Mouse (Mus musculus) midbrain, embryonic 15.5 days (tissue): ENCODE results near the gene Acan. TPM values are rescaled to one million over a fixed set of nuclear protein-coding genes. Genes with fewer than 3 reads are reported as not detected.

Experiments
- ATAC-seq: fragments of 200-750 bp; cut with Nextera tagmentation; replicated peaks from 2 replicates; pipeline ENCODE4 v1.8.0; 2017; ENCODE audit warnings: moderate TSS enrichment
- H3K27ac ChIP-seq: fragments of 300-500 bp; sonication (generic); 2 replicates; pipeline ENCODE4 v1.5.1; 2015; ENCODE audit warnings: mild to moderate bottlenecking, inconsistent platforms
- H3K27me3 ChIP-seq: fragments of 300-500 bp; sonication (generic); replicated peaks from 2 replicates; pipeline ENCODE4 v1.6.1; 2015; ENCODE audit warnings: inconsistent platforms
- H3K36me3 ChIP-seq: fragments of 300-500 bp; sonication (generic); replicated peaks from 2 replicates; pipeline ENCODE4 v1.6.1; 2015; ENCODE audit warnings: inconsistent platforms
- H3K4me1 ChIP-seq: fragments of 300-500 bp; sonication (generic); 2 replicates; pipeline ENCODE4 v1.6.1; 2015; ENCODE audit warnings: inconsistent platforms
- H3K4me2 ChIP-seq: fragments of 300-500 bp; sonication (generic); 2 replicates; pipeline ENCODE4 v1.6.1; 2015; ENCODE audit warnings: inconsistent platforms, mild to moderate bottlenecking, moderate library complexity
- H3K4me3 ChIP-seq: fragments of 300-500 bp; sonication (generic); 2 replicates; pipeline ENCODE4 v1.5.1; 2015; ENCODE audit warnings: mild to moderate bottlenecking, inconsistent platforms
- H3K9ac ChIP-seq: fragments of 300-500 bp; sonication (generic); 2 replicates; pipeline ENCODE4 v1.6.1; 2015; ENCODE audit warnings: mild to moderate bottlenecking, inconsistent platforms
- H3K9me3 ChIP-seq: fragments of 300-500 bp; sonication (generic); 2 replicates; pipeline ENCODE4 v1.6.1; 2016; ENCODE audit warnings: inconsistent platforms
- WGBS: fragments of 180-500 bp; shearing (Covaris S2); methylation state at CpG from one replicate; pipeline ENCODE4 v1.1.7; 2015; ENCODE audit warnings: mixed read lengths; 5-methylcytosine and 5-hydroxymethylcytosine counted together
- polyA plus RNA-seq: library from polyadenylated mRNA; unstranded; fragments of >200 nt; fragmentation: Nextera tagmentation; extraction: Ambion mirVana; gene quantifications from 2 replicates; pipeline ENCODE4 v1.2.1, GENCODE M21; 2015

Acan gene
- polyA plus RNA-seq, 1 experiment from 2014 or later = 0.14 TPM

GRCm38 (mm10) chr7:79080572-79081399 lies 27.5 kb downstream of the Acan start:
- Histone ChIP-seq H3K36me3 (no peaks in the 10 kb centered on the region), H3K27me3 (0 out of 2 replicates have a peak, but pooled peaks cover 5% of the 10 kb centered on the region), H3K27ac (no peak overlapping the region), H3K9me3 (no peaks in the 10 kb centered on the region), H3K4me2 (no peak overlapping the region), H3K4me1 (no peaks in the 10 kb centered on the region), H3K4me3 (no peak overlapping the region), H3K9ac (no peak overlapping the region)
- 17% methylated on average over 7 of the region's 7 CpGs for WGBS
- peak; percentile 73; the same call in 1 of the 2 replicates for ATAC-seq

GRCm38 (mm10) chr7:79089111-79089510 lies 35.8 kb downstream of the Acan start:
- 79% methylated on average over 4 of the region's 4 CpGs for WGBS

GRCm38 (mm10) chr7:79096492-79096891 lies 43.2 kb downstream of the Acan start:
- 72% methylated on average over 5 of the region's 5 CpGs for WGBS

More at GRCm38 (mm10) chr7:79089111-79089510, 35.8 kb downstream of the Acan start:
- H3K4me1 ChIP-seq = no peaks in the 10 kb centered on the region
- no peak overlapping the region for H3K27ac ChIP-seq
- no peaks in the 10 kb centered on the region for H3K9me3 ChIP-seq
- H3K27me3 ChIP-seq = no peaks in the 10 kb centered on the region
- H3K9ac ChIP-seq = no peak overlapping the region
- ATAC-seq = no peak
- no peaks in the 10 kb centered on the region for H3K36me3 ChIP-seq
- no peak overlapping the region for H3K4me2 ChIP-seq
- H3K4me3 ChIP-seq = no peak overlapping the region

GRCm38 (mm10) chr7:79113848-79114247 lies 60.6 kb downstream of the Acan start:
- H3K27me3 ChIP-seq = no peaks in the 10 kb centered on the region
- no peak for ATAC-seq
- H3K4me3 ChIP-seq = no peak overlapping the region
- H3K4me2 ChIP-seq = no peak overlapping the region
- 40% methylated on average over 4 of the region's 4 CpGs for WGBS
- 0 out of 2 replicates have a peak, but pooled peaks cover 5% of the 10 kb centered on the region for H3K4me1 ChIP-seq
- no peaks in the 10 kb centered on the region for H3K36me3 ChIP-seq
- H3K27ac ChIP-seq = no peak overlapping the region
- H3K9me3 ChIP-seq = no peaks in the 10 kb centered on the region
- H3K9ac ChIP-seq = no peak overlapping the region

More at GRCm38 (mm10) chr7:79096492-79096891, 43.2 kb downstream of the Acan start:
- Histone ChIP-seq H3K4me2 (no peak overlapping the region), H3K4me3 (no peak overlapping the region), H3K4me1 (no peaks in the 10 kb centered on the region), H3K27ac (no peak overlapping the region), H3K9ac (no peak overlapping the region), H3K36me3 (no peaks in the 10 kb centered on the region), H3K9me3 (no peaks in the 10 kb centered on the region), H3K27me3 (no peaks in the 10 kb centered on the region)
- ATAC-seq = no peak

- Histone ChIP-seq H3K27ac (no peak overlapping the region), H3K4me3 (no peak overlapping the region), H3K9ac (no peak overlapping the region), H3K4me1 (no peaks in the 10 kb centered on the region), H3K36me3 (no peaks in the 10 kb centered on the region), H3K4me2 (no peak overlapping the region), H3K27me3 (no peaks in the 10 kb centered on the region), H3K9me3 (no peaks in the 10 kb centered on the region)
- 73% methylated on average over 5 of the region's 5 CpGs for WGBS
- no peak for ATAC-seq
Measured at GRCm38 (mm10) chr7:79123465-79123864, 70.2 kb downstream of the Acan start.

- Histone ChIP-seq H3K27ac (no peak overlapping the region), H3K27me3 (peaks cover 10% of the 10 kb centered on the region), H3K9ac (no peak overlapping the region), H3K4me3 (peak overlapping the region; percentile 15; the same call in 1 of the 2 replicates), H3K36me3 (no peaks in the 10 kb centered on the region), H3K9me3 (no peaks in the 10 kb centered on the region), H3K4me1 (peaks cover 13% of the 10 kb centered on the region; the same call in 1 of the 2 replicates), H3K4me2 (peak overlapping the region; percentile 35)
- no peak for ATAC-seq
- WGBS = 14% methylated on average over 8 of the region's 8 CpGs
Measured at GRCm38 (mm10) chr7:79129883-79130282, 76.6 kb downstream of the Acan start.

GRCm38 (mm10) chr7:79130385-79130784 lies 77.1 kb downstream of the Acan start:
- 18% methylated on average over 13 of the region's 13 CpGs for WGBS

GRCm38 (mm10) chr7:79130843-79131444 lies 77.7 kb downstream of the Acan start, which contains the start of gene Hapln3:
TSS of gene Hapln3 (minus strand) at chr7:79131018.
- no peaks in the 10 kb centered on the region for H3K9me3 ChIP-seq
- H3K36me3 ChIP-seq = no peaks in the 10 kb centered on the region
- no peak within 1 kb of the TSS for H3K9ac ChIP-seq
- H3K4me1 ChIP-seq = peaks cover 13% of the 10 kb centered on the region; the same call in 1 of the 2 replicates
- H3K4me2 ChIP-seq = peak within 1 kb of the TSS; percentile 35
- H3K27me3 ChIP-seq = peaks cover 10% of the 10 kb centered on the region
- H3K27ac ChIP-seq = no peak within 1 kb of the TSS
- peak; percentile 61; the same call in 1 of the 2 replicates for ATAC-seq
- WGBS = 3% methylated on average over 19 of the region's 19 CpGs
- peak within 1 kb of the TSS; percentile 15 for H3K4me3 ChIP-seq

More at GRCm38 (mm10) chr7:79130385-79130784, 77.1 kb downstream of the Acan start:
- no peak overlapping the region for H3K27ac ChIP-seq
- peaks cover 10% of the 10 kb centered on the region for H3K27me3 ChIP-seq
- peaks cover 13% of the 10 kb centered on the region; the same call in 1 of the 2 replicates for H3K4me1 ChIP-seq
- H3K4me3 ChIP-seq = peak overlapping the region; percentile 15
- peak overlapping the region; percentile 35 for H3K4me2 ChIP-seq
- H3K9me3 ChIP-seq = no peaks in the 10 kb centered on the region
- no peak overlapping the region for H3K9ac ChIP-seq
- H3K36me3 ChIP-seq = no peaks in the 10 kb centered on the region
- peak; percentile 41; the same call in 1 of the 2 replicates for ATAC-seq

GRCm38 (mm10) chr7:79133391-79133790 lies 80.1 kb downstream of the Acan start:
- no peak overlapping the region for H3K9ac ChIP-seq
- H3K9me3 ChIP-seq = no peaks in the 10 kb centered on the region
- WGBS = 40% methylated on average over 6 of the region's 6 CpGs
- H3K36me3 ChIP-seq = no peaks in the 10 kb centered on the region
- H3K27ac ChIP-seq = no peak overlapping the region
- peaks cover 13% of the 10 kb centered on the region; the same call in 1 of the 2 replicates for H3K4me1 ChIP-seq
- no peak overlapping the region for H3K4me3 ChIP-seq
- no peak for ATAC-seq
- no peak overlapping the region for H3K4me2 ChIP-seq
- H3K27me3 ChIP-seq = peaks cover 10% of the 10 kb centered on the region

- Histone ChIP-seq H3K27me3 (no peaks in the 10 kb centered on the region), H3K4me3 (no peak overlapping the region), H3K4me1 (no peaks in the 10 kb centered on the region), H3K9me3 (no peaks in the 10 kb centered on the region), H3K36me3 (no peaks in the 10 kb centered on the region), H3K27ac (no peak overlapping the region), H3K9ac (no peak overlapping the region), H3K4me2 (no peak overlapping the region)
- no peak for ATAC-seq
- WGBS = 57% methylated on average over 6 of the region's 6 CpGs
Measured at GRCm38 (mm10) chr7:79139328-79139824, 86.1 kb downstream of the Acan start.

- Histone ChIP-seq H3K9me3 (no peaks in the 10 kb centered on the region), H3K4me2 (no peak overlapping the region), H3K4me1 (no peaks in the 10 kb centered on the region), H3K9ac (no peak overlapping the region), H3K27ac (no peak overlapping the region), H3K27me3 (no peaks in the 10 kb centered on the region), H3K36me3 (no peaks in the 10 kb centered on the region), H3K4me3 (no peak overlapping the region)
- no peak for ATAC-seq
- WGBS = 62% methylated on average over 4 of the region's 4 CpGs
Measured at GRCm38 (mm10) chr7:79139891-79140591, 86.8 kb downstream of the Acan start.

- H3K9ac ChIP-seq = no peak overlapping the region
- no peak overlapping the region for H3K27ac ChIP-seq
- no peak overlapping the region for H3K4me2 ChIP-seq
- WGBS = 32% methylated on average over 8 of the region's 8 CpGs
- H3K9me3 ChIP-seq = no peaks in the 10 kb centered on the region
- H3K4me1 ChIP-seq = no peaks in the 10 kb centered on the region
- no peaks in the 10 kb centered on the region for H3K27me3 ChIP-seq
- H3K36me3 ChIP-seq = no peaks in the 10 kb centered on the region
- ATAC-seq = peak; percentile 56
- no peak overlapping the region for H3K4me3 ChIP-seq
Measured at GRCm38 (mm10) chr7:79140897-79141296, 87.6 kb downstream of the Acan start.
